Mouse (Mus musculus): Measurements from ENCODE around the gene Ip6k1.

- TF ChIP-seq EP300 (IDR thresholded peaks at IDR 0.05; ENCODE audit: low read depth) (no peak), CTCF (IDR thresholded peaks at IDR 0.05; ENCODE audit: low read depth) (no peak)
Measured at GRCm38 (mm10) chr9:108003531-108003890, 1.2 kb downstream of the Ip6k1 start.
